Mouse (Mus musculus) adrenal gland (tissue): Measurements from ENCODE around the gene Wls.

Source experiments
- intact Hi-C: fragments of 180-260 bp; cut with DNase I; formaldehyde crosslinking; loops from one replicate; pipeline ENCODE4 v1.15.1; 2025

The Wls gene

DNA sequence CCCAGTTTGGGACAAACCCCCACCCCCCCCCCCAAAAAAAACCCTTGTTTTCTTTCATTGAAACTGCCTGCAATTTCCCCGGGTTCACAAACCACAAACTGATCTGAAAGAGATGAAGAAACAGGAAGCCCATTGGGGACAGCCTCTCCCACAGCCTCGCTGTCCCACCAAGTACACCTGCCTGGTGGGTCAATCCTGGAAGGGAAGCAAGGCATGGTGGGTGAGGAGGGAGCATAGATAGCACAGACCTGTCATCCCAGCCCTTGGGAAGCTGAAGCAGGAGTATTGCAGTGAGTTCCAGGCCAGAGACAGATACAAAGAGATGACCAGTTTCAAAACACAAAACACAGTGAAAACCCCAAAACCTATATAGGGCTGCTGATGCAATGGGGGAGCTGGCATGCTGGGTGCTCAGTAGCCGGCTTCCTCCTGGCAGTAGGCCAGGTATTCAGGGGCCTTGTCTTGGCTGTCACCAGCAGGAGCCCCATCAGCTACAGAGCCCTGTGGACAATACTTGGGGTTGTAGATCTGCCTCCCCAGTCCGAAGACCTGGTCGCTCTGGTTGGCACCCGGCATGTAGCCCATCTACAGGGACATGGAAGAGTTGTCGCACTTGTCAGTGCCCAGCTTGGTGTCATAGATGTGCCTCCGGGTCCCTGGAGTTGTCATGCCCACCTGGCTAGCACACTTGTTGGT, 51.7 kb downstream of the Wls start:
- intact Hi-C loops: no loop called here

DNA sequence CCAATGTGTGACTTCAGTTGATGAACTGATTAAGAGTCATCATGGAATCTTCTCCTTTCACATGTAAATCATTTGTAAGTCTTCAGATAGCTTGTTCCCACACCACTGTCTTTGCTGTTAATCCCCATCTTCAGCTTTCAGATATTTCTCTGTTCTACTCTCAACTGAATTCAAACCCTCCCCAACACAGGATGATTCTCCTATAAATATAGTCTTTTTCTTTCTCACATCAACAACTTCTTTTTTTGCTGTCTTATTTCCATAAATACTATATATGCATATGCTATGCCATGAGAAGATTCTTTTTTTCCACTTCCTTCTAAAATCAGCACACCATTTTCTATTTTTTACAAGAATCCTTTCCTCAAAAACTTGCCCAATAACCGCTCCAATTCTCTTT, 67.9 kb downstream of the Wls start:
- intact Hi-C loops: no loop called here

DNA sequence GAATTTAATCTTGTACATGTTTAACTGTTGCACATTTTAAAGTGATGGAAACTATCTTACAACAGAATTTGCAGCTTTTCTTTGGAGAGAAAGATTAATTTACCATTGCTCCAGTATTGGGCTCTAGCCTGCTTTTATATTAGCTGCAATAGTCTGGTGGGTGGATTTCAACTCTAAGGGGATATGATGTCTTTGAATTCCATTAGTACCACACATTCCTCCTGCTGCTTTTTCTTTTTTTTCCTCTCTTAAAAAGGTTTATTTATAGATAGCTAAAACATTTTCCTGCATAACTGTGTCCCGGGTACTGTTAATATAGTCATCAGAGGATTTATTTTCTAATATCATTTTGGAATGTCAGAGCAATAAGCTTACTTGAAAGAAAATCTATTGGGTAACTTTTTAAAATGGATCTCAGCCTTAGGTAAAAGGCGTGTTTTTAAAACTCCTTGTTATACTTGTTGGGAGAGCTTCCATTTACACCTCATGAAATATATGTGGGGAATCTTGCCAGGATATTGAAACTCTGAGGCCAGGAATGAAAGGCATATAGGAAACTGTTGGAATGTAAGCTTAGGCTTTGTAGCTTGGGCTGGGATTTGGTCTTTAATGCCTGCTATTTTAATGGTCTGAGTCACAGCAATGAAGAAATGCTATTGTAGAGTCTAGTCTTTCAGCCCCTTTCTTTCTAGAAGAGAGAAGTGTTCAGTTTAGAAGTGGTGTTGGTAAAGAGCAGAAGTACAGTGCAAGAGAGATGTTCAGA, 78.0 kb downstream of the Wls start:
- intact Hi-C loops: no loop called here
